Mouse (Mus musculus): ENCODE data around the gene Skint1.
"Not testable (repeated sequence)": the region's sequence is repeated elsewhere in the genome, so short reads cannot be mapped to it uniquely, and the experiment has no call there.

The Skint1 gene

DNA sequence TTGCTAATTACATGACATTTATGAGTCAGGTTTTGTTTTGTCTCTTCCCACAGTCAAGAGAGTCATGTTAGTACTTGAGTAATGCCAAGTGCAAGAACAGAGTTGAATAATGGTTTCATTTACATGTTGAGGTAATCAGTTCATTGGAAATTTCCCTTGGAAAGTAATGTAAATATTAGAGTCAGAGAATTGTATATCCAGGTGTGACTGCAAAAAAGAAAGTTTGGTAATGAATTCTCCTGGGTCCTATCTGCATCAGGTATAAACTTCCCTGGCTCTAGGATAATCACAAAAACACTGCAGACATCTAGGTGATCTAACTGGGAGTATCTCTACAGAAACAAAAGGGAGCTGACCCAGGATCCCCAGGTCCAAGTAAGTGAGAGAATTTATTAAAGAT is at the start of gene Skint1:
TSS of gene Skint1 (plus strand) at position 301 of the 400 bp plus-strand sequence.
- DNase-seq: no peak

DNA sequence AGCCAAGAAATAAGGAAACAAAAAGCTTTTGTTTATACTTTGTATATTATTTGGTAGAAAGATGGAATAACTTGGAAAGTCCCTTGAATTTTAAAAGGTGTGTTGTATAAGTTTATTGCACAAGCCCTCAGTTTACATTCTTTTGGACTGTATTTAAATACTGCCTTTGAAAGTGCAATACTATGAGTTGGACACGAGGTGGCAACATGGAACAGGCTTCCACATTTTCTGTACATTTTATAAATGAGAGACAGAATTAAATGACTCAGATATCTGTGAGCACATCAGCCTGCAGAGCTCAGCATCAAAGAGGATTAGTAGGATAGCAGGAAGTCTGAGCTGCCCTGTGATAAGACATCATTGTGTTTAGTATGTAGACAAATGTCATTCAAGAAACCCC is 44.8 kb upstream of the Skint1 start:
- no peak for DNase-seq

DNA sequence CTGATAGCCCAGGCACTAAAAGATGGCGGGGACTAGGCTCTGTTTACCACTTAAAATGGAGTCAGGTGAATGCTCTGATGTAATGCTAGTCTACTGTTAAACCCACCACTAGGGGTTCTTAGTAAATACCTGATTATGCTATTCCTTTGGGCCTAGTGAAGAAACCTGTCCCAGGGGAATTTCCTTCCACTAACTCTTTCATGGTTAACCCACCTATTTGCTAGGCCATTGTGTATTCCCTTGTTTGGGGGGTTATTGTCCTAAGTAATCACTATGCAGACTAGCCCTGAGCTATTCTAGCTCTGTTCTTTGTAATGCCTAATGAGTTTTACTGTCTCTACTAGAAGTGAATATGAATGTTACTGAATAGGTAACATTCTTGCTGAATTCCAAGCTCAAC is 42.8 kb upstream of the Skint1 start:
- DNase-seq: not testable (repeated sequence)

DNA sequence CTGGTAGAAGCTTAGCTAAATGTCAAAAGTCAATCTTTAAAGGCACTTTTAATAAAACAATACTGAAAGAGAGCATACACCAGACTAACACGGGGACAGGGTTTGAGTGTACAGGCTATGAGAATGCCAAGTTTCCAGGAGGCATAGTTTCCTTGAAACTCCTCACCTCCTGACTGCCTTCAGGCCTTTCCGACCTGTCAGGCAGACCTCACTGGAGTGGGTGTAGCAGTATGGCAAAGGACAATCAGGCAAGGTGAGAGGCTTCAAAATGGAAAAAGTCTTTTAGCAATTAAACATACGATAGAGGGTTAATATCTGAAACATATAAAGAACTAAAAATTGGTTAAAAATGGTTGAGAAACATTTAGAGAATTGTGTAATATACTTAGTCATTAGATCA is 42.4 kb upstream of the Skint1 start:
- no peak for DNase-seq

DNA sequence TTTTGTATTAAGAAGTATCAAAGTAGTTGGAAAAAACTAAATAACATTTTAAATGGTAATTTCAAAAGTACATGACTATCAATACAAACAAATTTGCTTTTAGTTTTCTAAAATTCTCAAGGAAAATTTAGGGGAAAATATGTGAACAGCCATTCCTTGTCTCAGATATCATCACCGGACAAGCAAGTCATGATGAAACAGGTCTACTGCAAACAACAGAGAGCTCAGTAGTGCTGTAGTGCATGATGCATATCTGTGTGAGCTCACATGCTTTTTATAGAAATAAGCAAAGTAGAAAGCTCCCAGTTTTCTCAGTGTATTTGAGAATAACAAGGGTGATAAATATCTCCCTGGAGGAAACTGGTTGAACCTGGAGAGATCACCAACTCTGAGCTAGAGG is 33.4 kb upstream of the Skint1 start, which contains the start of gene Skint7:
TSS of gene Skint7 (plus strand) at position 301 of the 400 bp plus-strand sequence.
- no peak for DNase-seq

DNA sequence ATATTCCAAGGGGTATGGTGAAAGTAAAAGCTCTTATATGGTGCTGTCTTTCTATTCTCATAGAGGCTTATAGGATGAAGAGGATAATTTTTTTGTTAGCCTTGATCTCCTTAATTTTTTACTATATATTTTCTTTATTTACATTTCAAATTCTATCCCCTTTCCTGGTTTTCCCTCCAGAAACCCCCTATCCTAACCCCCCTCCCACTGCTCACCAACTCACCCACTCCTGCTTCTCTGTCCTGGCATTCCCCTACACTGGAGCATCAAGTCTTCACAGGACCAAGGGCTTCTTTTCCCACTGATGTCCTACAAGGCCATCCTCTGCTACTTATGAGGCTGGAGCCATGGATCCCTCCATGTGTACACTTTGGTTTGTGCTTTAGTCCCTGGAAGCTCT is 65.6 kb downstream of the Skint1 start, which contains the start of gene Skint4:
TSS of gene Skint4 (plus strand) at position 301 of the 400 bp plus-strand sequence.
- no peak for DNase-seq
